Mouse (Mus musculus) bone marrow, adult 2 months (tissue): ENCODE measurements around the gene Wnk2.

Source experiments
- CTCF ChIP-seq: fragments of 200-500 bp; IDR thresholded peaks from 2 replicates; pipeline ENCODE4 v1.5.1; 2011; ENCODE audit warnings: low read length, control low read depth; ENCODE audit not compliant: control insufficient read depth, insufficient read depth
- POLR2A ChIP-seq: fragments of 200-500 bp; IDR thresholded peaks from 2 replicates; pipeline ENCODE4 v1.6.1; 2011; ENCODE audit warnings: low read depth, mild to moderate bottlenecking, control low read depth, low read length, borderline replicate concordance; ENCODE audit not compliant: control insufficient read depth

GRCm38 (mm10) chr13:49147007-49147857, 582 bp downstream of the Wnk2 start:
- TF ChIP-seq CTCF (no peak), POLR2A (no peak)
